In the genomic region with DNA sequence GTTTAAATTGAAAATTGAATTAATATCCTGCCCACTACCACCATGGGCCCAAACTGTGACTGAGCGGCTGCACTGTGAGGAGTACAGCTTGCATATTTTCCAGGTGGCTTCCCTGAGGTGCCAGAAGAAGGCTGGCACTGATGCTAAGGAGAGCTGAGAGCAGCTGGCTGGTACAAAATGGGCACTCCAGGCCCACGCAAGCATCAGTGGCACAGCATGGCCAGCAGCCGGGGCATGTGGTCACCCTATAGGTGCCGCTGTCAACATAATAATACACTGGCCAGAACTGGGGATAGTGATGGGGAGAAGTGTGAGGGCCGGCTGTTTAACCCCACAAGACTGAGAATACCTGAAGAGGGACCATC, we compare ENCODE assay signal across 11 mouse cellular contexts.
A peak's percentile ranks its signal among the peaks of the same experiment; 100 is the strongest.
DNase-seq lines count a peak whose midpoint lies in the region; ATAC-seq and TF ChIP-seq lines count a peak whose summit lies in the region.
"Had no signal": no experiment of that assay in that cellular context is flagged by ENCODE, and none has a peak within 500 bp of the region (broad histone marks: within the 10 kb centered on the region; RNA-seq: fewer than 3 reads in every experiment).

No protein-coding gene starts in this region.

- no peaks in the 10 kb centered on the region for H3K36me3 ChIP-seq in forebrain, postnatal 0 days (ENCODE audit: insufficient read depth)
- no peaks in the 10 kb centered on the region for H3K36me3 ChIP-seq in midbrain, embryonic 16.5 days (ENCODE audit: control insufficient read depth, insufficient read depth, low read length)
- no peaks in the 10 kb centered on the region for H3K36me3 ChIP-seq in limb, embryonic 10.5 days
- no peaks in the 10 kb centered on the region for H3K36me3 ChIP-seq in liver, postnatal 0 days (replicated peaks; ENCODE audit: insufficient read depth, low read length)

- H3K4me2 ChIP-seq in forebrain, postnatal 0 days (ENCODE audit: low read depth) = peak overlapping the region; percentile 38
- H3K4me2 ChIP-seq in midbrain, embryonic 16.5 days (ENCODE audit: low read length) = peak overlapping the region; percentile 48
- H3K4me2 ChIP-seq in liver, postnatal 0 days (ENCODE audit: low read depth, low read length) = no peak overlapping the region

- WGBS in forebrain, postnatal 0 days = 52% methylated on average over 5 of the region's 5 CpGs
- 64% methylated on average over 5 of the region's 5 CpGs for WGBS in midbrain, embryonic 16.5 days
- WGBS in limb, embryonic 10.5 days = 88% methylated on average over 5 of the region's 5 CpGs
- 85% methylated on average over 5 of the region's 5 CpGs for WGBS in liver, postnatal 0 days (ENCODE audit: insufficient replicate concordance)

- no peaks in the 10 kb centered on the region for H3K9me3 ChIP-seq in forebrain, postnatal 0 days (ENCODE audit: low read length)
- no peaks in the 10 kb centered on the region for H3K9me3 ChIP-seq in midbrain, embryonic 16.5 days (replicated peaks; ENCODE audit: control insufficient read depth, low read length, poor library complexity, severe bottlenecking)
- H3K9me3 ChIP-seq in limb, embryonic 10.5 days (replicated peaks) = no peaks in the 10 kb centered on the region
- no peaks in the 10 kb centered on the region for H3K9me3 ChIP-seq in liver, postnatal 0 days (ENCODE audit: low read length)
- H3K9me3 ChIP-seq: megakaryocyte, embryonic 14.5 days had no signal

- peaks cover 60% of the 10 kb centered on the region for H3K4me1 ChIP-seq in forebrain, postnatal 0 days (ENCODE audit: insufficient read depth)
- peaks cover 67% of the 10 kb centered on the region for H3K4me1 ChIP-seq in midbrain, embryonic 16.5 days (ENCODE audit: control insufficient read depth, insufficient read depth, low read length)
- H3K4me1 ChIP-seq in limb, embryonic 10.5 days = peaks cover 29% of the 10 kb centered on the region
- H3K4me1 ChIP-seq in liver, postnatal 0 days (ENCODE audit: insufficient read depth) = no peaks in the 10 kb centered on the region
- H3K4me1 ChIP-seq: megakaryocyte, embryonic 14.5 days had no signal

- no peaks in the 10 kb centered on the region for H3K27me3 ChIP-seq in forebrain, postnatal 0 days (ENCODE audit: insufficient read depth, low read length)
- H3K27me3 ChIP-seq in midbrain, embryonic 16.5 days (ENCODE audit: control insufficient read depth, insufficient read depth, low read depth, low read length) = no peaks in the 10 kb centered on the region
- no peaks in the 10 kb centered on the region for H3K27me3 ChIP-seq in limb, embryonic 10.5 days (ENCODE audit: low read depth, poor library complexity, severe bottlenecking)
- H3K27me3 ChIP-seq in liver, postnatal 0 days (ENCODE audit: insufficient read depth, low read length) = no peaks in the 10 kb centered on the region
- H3K27me3 ChIP-seq: megakaryocyte, embryonic 14.5 days had no signal

- no peak for TF ChIP-seq EP300 in liver, postnatal 0 days (IDR thresholded peaks at IDR 0.05; ENCODE audit: low read depth)

- peak overlapping the region; percentile 7; the same call in 1 of the 2 replicates for H3K9ac ChIP-seq in forebrain, postnatal 0 days
- H3K9ac ChIP-seq in midbrain, embryonic 16.5 days (ENCODE audit: low read depth, low read length) = no peak overlapping the region
- H3K9ac ChIP-seq in liver, postnatal 0 days (replicated peaks) = no peak overlapping the region
- H3K9ac ChIP-seq: liver, embryonic 14.5 days had no signal

- peak overlapping the region; percentile 93 for H3K27ac ChIP-seq in layer of hippocampus, adult 2 months
- peak overlapping the region; percentile 85 for H3K27ac ChIP-seq in forebrain, postnatal 0 days (ENCODE audit: low read depth, low read length)
- peak overlapping the region; percentile 90 for H3K27ac ChIP-seq in midbrain, embryonic 16.5 days (ENCODE audit: low read length)
- no peak overlapping the region for H3K27ac ChIP-seq in limb, embryonic 10.5 days
- H3K27ac ChIP-seq in liver, postnatal 0 days (ENCODE audit: low read depth) = no peak overlapping the region
- H3K27ac ChIP-seq: liver, embryonic 14.5 days had no signal

- ATAC-seq in forebrain, postnatal 0 days = peak; percentile 21; the same call in 1 of the 2 replicates
- ATAC-seq in midbrain, embryonic 16.5 days = peak; percentile 21
- ATAC-seq in liver, postnatal 0 days = no peak

- DNase-seq in layer of hippocampus, adult 2 months (ENCODE audit: low spot score in 2 of 2) = no peak
- no peak for DNase-seq in layer of hippocampus, adult 18-20 months (ENCODE audit: low spot score in 2 of 2)
- DNase-seq in cerebellum, adult 8-10 months = peak; percentile 24
- no peak for DNase-seq in forebrain, postnatal 0 days
- no peak for DNase-seq in limb, embryonic 10.5 days (ENCODE audit: low spot score)
- DNase-seq in liver, postnatal 0 days = no peak
- no peak for DNase-seq in adrenal gland, adult 8-10 months
- DNase-seq: gastrocnemius, postnatal 25 days had no signal

- TF ChIP-seq CTCF in layer of hippocampus, adult 2 months (conservative IDR thresholded peaks at IDR 0.05) = no peak
- TF ChIP-seq CTCF in forebrain, postnatal 0 days (IDR thresholded peaks at IDR 0.05; ENCODE audit: low read depth) = no peak
- no peak for TF ChIP-seq CTCF in liver, postnatal 0 days (IDR thresholded peaks at IDR 0.05; ENCODE audit: low read depth)

- no peak overlapping the region for H3K4me3 ChIP-seq in layer of hippocampus, adult 2 months
- H3K4me3 ChIP-seq in forebrain, postnatal 0 days (ENCODE audit: low read depth, low read length) = no peak overlapping the region
- no peak overlapping the region for H3K4me3 ChIP-seq in midbrain, embryonic 16.5 days (ENCODE audit: low read depth, low read length)
- H3K4me3 ChIP-seq in limb, embryonic 10.5 days = no peak overlapping the region
- no peak overlapping the region for H3K4me3 ChIP-seq in liver, postnatal 0 days (ENCODE audit: low read depth, low read length)
- H3K4me3 ChIP-seq: megakaryocyte, embryonic 14.5 days had no signal

Comparison
In these comparisons a context has a peak if more than half of its experiments do, and no peak if none do; other contexts are left out.
1. H3K27ac ChIP-seq: peak in layer of hippocampus, adult 2 months (single experiment), forebrain, postnatal 0 days (single experiment) and midbrain, embryonic 16.5 days (single experiment); none in limb, embryonic 10.5 days (single experiment) and liver, postnatal 0 days (single experiment).